Mouse (Mus musculus) testis, postnatal 10 days (tissue): ENCODE measurements around the gene Tmem209.

Experiments used
- DNase-seq: peaks from one replicate; pipeline ENCODE4 v3.0.0; 2021; ENCODE audit warnings: low spot score

Gene Tmem209

DNA sequence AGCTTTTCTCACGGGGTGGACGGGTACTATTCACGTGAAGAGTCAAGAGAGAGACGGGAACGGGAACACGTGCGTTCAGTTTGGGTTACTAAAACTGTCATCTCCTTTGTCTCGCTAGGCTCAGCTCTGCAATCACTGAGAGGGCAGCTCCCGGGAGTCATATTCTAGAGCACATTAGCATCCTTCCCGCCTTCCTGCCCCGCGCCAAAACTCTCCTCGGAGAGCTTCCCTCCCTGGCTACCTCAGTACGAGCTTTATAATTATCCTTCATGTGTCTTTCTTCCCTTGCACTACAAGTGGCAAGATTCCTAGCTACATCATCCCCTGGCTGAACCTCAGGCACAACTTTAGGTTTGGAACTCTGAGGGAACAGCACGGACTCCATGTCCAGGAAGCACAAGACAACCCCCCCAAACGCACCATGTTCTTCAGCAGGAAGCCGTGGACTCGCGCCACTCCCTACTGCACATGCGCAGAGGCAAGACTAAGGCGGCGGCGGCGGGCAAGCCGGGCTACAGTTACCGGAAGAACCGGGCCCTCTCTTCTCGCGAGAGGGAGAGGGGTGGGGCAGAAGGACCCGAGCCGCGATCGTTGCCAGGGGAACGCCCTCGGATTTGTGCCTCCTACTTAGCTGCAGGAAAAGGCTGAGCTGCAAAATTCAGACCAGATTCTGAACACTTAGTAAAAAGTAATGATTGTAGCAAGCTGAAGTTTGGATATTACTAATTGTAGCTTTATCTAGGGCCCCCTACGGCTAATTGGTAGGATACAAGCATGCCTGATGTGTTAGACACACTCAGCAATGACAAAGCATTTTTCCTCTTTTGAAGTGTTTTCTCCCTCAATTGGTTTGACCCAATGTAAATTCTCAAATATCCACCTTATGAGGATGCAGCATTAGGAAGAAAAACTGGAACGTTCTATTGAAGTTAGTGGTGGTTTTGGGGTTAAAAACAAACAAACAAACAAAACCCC, at the start of gene Tmem209, which contains the start of gene Ssmem1:
Tmem209 (minus strand) TSS at position 519 of the 975 bp plus-strand sequence.
Ssmem1 (plus strand) TSS at position 585 of the 975 bp plus-strand sequence.
- peak; percentile 99 for DNase-seq

DNA sequence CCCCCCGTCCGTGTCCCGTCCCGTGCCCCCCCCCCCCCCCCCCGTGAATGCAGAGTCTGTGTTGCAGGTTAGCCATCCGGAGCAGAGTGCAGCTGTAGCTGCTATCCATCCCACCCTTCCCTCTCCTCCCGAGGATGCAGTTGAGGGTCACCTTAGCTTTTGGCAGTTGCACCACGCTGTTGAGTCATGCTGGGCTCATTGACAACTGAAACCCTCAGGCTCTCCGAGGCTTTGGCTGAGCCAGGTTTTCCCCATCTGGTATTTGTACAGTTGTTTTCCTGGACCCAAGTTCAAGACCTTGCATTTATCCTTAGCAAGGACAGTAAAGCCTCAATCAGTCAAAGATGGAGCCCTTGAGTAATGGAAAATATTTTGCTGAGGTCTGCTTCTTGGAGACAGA, 46.5 kb upstream of the Tmem209 start:
- no peak for DNase-seq

DNA sequence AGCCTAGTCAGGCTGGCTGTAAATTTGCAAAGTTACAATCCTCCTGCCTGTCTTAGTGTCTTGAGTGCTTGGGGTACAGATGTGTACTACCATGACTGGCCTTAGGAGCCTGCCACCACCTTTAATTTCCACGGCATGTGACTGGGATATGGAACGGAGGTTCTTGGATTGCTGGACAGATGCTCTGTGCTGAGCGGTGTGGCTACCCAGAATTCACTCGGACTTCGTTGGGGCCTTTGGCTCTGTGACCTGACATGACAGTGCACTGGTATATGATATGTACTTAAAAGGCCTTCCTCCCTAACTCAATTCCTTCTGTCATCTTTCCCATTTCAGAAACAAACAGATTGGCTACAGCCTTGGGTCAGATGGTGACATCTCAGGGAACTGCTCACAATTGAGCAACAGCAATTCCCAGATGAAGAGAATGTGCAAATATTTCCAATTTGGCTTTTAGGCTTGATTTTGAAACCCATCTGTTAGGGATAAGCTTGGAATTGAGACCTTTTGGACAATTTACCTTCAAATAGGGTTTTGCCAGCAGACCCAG, 45.1 kb upstream of the Tmem209 start:
- no peak for DNase-seq

DNA sequence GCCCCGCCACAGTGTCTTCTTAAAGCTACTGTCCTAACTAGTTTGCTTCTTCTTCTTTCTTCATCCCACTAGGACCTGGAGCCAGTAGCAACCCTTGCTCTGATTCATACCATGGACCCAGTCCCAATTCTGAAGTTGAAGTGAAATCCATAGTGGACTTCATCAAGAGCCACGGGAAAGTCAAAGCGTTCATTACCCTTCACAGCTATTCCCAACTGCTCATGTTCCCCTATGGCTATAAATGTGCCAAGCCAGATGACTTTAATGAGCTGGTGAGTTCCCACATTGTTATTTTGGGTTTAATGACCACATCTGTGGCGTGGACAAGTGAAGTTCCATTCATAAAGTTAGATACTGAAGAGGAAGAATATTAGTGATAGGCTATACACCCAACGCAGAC, 44.5 kb upstream of the Tmem209 start:
- no peak for DNase-seq

DNA sequence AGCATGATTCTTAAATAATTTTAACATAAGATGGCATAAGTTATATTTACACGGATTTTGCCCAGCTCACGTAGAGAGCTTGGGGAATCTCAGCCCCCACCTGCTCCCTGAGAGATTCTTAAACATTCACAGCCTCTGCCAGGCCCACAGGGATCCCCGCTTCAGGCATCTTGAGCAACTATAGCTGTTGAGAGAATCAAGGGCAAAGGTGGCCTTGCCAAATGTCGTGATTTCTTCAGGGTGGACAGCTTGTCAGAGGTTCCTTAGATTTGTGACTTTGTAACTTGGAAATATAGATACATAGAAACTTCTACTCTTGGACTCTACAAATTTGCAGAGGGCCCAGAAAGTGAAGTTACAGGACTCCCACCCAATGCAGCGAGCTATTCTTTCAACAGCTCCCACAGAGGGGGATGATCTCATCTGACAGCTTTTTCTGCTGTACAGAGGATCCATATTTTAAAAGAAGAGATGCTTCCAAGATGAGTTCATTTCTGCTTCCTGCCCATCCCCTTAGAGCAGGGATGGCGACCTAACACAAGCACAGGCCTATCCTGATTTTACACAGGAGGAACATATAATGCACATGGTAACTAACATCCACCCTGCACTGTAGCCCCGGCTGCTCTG, 43.9 kb upstream of the Tmem209 start:
- DNase-seq: no peak

DNA sequence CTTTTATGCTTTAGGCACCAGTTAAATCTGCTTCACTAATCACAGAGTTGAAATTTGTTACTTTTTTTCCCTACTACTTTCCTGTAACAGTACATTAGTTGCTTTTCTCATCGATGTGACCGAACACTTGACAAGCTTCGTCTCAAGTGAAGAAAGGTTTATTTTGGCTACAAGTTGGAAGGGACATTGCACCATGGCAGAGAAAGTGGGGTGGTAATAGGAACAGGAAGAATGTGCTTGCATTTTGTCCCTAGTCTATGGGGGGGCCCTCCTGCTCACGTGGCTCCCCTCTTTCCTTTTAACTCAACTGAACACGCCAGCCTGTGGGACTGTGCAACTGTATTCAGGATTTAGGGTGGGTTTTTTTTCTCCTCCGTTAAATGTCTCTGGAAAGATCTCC, 43.0 kb upstream of the Tmem209 start:
- no peak for DNase-seq

DNA sequence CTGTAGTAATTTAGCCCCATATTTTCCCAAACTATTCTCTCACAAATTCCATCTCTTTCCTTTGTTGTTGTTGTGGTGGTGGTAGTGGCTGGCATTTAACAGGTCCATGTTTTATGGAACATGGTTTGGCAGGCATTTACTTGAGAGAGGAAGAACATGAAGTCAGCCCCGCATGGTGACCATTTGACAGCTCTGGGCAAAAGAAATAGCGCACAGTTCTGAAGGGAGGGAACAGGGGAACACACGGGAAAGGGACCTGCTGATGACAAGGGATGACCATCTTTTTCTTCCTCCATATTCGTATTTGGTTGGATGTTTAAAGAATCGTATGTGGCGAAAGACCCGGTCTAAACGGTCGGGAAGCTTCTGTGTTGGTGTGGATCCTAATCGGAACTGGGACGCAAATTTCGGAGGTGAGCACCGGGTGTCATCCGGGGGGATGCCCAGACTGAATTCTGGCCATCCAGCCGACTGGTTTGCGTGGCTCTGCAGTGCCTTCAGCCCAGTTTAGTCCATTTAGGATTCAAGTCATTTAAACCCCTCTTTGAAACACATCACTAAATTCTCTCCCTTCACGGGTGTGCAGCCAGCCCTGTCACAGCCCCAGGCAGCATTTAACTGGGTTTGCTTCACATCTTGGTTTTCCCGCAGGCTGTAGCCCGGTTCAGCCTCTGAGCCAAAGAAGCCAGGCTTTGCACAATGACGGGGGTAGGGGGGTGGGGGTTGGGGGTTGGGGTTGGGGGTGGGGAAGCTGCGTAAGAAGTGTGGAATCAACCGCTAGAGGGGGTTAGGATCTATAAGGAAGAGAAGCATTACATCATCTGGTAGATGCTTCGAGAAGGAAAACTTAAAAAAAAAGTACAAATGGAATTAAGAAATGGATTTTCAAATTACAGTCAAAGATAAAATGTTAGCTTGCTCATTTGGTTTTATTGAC, 42.3 kb upstream of the Tmem209 start:
- DNase-seq: no peak

DNA sequence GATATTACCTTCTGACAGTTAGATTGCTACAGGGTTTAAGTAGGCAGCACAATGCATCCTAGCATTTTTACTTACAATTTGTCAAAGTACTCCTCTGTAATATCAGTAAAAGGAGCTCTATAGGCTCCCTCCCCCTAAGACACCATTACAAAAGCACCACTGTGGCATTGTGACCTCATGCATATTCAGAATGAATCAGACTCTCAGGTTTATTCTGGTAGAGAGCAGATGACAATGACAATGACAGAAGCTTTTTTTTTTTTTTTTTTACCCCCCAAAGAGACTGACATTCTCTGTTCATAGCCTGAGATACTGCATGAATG, 41.6 kb upstream of the Tmem209 start:
- DNase-seq: no peak

DNA sequence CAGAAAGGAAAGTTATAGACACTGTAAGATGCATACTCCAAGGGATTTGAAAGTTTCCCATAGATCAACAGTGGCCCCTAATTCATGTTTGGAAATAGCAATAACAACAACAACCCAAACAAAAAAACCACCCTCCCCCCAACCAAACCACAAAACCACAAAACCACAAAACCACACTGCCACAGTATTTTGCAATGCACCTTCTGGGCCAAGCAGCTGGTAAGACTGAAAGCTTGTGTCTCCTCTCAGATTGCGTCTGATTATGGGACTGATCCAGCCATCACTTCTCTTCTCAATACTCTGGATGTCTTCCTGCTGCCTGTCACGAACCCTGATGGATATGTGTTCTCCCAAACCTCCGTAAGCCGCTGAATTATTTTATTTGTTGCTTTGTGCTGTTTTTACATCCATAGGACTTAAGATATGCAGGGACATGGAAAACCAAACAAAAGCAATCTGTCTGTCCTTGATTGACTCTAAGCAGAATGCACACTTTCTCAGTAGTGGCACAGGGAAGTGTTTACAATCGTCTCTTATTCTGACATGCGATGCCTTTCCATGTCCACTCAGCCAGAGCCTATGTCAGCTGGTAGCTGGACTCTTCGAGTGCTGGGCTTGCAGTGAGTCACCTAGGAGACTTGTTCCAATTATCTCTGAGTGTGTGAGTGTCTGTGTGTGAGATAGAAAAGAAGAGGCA, 41.1 kb upstream of the Tmem209 start:
- no peak for DNase-seq

DNA sequence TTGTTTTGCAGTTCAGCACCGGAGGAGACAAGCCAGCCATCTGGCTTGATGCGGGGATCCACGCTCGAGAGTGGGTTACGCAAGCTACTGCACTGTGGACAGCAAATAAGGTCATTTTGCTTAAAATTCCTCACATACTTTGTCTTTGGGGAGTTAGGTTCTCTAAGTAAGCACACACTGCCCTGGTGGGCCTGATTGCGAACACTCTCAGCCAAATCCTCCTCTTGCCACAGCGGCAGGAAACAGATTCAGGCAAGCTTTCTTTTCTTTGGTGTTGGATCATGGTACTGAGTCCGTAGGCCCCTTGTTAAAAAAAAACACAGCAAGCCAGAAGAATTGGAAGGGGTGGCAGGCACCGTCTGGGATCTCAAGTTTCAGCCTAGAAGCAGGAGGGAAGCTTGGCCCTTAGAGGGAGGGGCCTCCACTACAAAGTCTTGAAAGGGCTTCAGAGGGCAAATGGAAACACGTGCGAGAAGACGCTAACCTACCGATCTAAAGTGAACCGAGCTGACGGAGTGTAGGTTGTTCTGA, 39.7 kb upstream of the Tmem209 start:
- DNase-seq: peak; percentile 44

DNA sequence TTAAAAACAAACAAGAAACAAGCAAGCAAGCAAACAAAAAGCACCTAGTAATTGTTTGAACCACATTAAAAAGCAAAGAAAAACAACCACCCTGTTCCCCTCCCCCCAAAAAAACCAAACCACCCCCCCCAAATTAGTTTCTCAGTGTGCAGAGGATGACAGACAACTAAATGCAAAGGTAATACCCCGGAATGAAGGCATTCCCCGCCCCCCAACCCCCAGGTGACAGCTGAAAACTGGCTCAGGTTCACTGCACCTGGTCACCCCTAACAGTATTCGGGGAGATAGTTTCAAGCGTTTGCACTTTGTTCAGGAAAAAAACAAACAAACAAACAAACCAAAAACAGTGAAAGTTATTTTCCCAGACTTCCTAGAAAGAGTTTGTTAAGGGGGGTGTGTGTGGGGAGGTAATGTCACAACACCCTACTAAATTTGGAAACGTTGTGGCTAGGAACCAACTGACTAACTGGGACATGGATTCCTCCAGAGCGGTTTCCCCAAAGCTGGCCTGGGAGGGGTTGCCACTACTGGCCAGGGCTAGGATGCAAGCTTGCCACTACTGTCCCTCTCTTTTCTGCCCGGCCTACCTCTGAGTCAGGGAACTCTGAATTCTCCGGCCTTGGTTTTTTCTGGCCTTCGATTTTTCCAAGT, 38.2 kb upstream of the Tmem209 start:
- no peak for DNase-seq

DNA sequence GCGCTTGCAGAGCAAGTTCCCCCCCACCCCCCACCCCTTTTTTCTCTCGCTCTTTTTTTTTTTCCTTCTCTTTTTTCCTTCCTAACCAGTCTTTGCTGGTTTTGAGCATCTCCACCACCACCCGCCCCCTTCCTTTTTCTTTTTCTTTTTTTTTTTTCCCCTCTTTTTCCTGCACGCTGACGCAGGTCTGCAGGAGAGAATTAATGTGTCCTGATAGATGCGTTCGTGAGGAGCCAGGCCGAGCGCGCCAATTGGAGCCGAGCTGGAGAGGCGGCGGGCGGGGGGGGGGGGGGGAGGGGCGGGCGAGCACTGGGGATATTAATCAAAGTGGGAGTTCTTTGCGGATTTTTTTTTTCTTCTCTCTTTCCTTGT, 37.7 kb upstream of the Tmem209 start:
- peak; percentile 59 for DNase-seq

DNA sequence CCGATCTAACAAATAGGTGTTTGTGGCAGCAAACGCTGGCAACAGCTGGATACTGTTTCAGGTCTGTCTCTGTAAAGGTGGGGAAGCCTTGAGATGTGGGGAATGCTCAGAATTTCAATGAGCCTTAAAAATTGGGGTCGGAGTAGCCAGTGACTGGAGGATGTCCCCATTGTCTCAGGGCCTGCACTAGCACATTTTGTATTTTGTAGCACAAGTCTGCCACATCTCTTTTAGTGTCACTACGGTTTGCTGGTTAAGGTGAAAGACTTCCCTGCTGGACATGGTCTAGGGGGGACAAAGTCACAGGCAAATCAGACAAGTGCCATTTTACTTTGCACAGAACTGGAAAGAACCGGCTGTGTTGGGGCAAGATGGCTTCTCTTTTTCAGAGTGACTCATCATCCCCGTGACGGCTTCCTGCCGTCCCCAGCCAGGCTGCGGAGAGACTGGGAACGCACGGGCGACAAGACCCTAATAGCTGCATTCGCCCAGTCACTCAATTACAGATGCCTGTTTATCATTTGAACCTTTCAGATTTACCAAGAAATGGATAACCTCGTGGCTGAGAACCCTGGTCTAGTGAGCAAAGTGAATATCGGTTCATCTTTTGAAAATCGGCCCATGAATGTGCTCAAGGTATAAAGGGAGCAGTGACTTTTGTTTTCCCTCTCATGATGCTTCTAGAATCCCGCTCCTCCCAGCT, 37.1 kb upstream of the Tmem209 start:
- DNase-seq: peak; percentile 47

DNA sequence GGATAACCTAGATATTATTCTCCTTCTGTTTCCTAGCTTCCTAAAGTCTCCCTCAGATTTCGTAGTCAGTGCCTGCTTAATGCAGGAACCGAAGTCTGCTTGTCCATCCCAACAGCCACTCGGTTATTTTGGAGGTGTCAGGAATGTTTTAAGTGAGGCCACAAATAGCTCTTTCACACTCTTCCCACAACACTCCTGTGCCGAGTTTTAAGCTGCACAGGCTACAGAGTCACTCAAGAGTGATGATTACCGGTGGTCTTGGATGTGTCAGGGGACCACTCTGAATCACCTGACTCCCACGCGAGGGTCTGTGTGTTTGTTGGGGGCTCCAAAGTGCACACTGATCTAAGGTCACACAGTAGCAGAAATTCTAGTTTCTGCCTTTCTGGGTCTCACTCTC, 36.1 kb upstream of the Tmem209 start:
- peak; percentile 28 for DNase-seq

DNA sequence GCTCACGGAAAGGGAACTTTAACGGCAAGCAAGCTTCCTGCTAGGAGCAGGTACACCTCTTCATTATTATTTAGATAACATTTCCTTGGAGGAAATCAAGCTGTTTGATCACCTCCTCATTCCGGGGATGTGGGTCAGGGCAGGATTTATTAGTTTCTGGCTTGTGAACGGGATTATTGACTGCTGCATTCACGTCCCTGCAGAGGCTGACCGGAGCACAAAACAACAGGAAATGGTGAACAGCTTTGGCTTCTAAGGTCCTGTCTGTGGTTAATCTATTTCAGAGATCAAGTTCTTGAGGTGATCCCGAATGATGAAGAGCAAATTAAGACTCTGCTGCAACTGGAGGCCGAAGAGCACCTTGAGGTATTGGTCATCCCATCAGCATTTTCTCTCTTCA, 34.3 kb upstream of the Tmem209 start:
- DNase-seq: no peak

DNA sequence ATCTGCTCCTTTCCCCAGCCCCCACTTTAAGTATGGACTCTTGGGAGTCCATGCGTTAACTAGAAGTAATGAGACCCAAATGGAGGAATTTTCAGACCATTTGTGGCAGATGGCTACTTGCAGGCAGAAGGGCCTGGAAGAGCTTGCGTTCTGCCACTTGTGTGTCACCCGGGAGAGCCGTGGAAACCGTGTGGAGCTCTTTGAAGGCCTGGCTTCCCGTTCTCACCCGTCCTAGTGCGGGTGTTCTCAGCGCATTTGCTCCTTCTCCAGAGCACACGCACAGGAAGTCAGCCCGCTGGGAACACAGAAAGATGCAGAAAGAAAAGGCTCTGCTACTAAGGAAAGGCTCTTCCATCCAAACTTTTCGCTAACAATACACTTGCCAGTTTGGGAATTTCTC, 33.5 kb upstream of the Tmem209 start:
- DNase-seq: no peak

DNA sequence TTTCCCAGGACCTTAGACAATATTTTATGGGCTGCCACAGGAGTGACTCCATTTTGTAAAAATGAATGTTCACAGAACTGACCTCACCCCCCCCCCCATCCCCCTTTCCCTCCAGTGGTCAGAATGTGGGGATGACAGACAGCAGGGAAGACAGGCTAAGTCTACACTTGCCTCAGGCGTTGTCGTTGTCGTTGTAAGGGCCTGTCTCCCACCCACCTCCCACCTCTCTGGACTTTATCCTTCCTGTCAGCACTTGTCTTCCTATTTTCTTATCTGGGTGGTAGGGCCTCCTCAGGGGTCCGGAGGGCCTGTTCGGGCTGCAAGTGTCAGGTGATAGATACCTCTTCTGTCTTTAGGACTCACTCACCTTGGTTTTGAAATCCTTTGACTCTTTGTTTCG, 32.7 kb upstream of the Tmem209 start:
- no peak for DNase-seq

DNA sequence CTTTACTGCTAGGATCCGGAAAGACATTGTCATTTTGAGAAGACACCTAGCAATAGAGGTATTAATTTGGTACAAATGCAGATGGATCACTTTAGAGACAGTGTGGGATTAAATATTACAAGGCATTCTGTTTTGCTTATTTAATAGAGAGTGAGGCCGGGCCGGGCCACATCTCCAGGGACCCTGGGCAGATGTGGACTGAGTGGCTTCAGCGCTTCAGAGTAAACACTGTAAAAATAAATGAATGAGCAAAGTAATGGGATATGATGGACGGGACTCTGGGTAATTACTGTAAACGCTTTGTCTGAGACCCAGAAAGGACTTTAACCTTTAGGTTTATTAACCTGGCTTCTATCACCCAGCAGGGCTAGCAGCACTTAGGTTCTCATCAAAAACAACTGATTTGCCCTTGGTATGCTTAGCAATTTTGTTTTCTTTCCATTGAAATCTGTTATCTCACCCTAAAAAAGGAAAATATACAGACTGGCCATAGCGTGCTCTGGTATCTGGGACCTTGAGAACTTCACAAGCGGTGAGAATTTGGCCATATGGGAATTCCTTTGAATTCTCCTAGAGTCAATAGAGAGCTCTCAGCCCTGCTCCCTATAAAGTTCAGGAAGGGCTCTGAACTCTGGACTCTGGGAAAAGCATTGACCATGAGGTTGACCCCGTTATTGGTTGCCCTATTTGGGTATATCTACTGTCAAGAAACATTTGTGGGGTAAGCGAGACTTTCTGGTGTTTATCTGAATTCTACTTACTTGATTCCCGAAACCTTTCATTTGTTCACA, 31.6 kb upstream of the Tmem209 start, which contains the start of gene Cpa2:
Cpa2 (plus strand) TSS at position 574 of the 791 bp plus-strand sequence.
- no peak for DNase-seq

DNA sequence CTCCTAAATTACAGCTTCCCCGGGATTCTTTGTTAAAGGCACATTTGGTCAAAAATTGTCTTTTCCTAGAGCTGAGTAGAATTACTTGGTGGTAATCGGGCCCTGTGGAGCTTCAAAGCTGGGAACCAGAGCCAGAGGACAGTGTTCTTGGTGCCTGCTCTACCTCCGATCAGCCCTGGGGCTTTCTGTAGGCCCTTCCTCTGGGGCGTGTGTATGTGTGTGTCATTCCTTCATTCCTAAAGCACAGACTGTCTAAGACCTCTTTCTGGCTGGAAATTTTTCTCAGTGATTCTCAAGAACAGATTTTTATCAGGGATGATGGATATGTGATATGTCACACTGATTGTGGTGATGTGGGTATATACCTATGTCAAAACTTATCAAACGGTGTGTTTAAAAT, 29.2 kb upstream of the Tmem209 start:
- no peak for DNase-seq
